Mouse (Mus musculus): ENCODE results near the gene Coro1b.

Coro1b gene

GRCm38 (mm10) chr19:4144550-4145498, 3.6 kb upstream of the Coro1b start:
- no peak for DNase-seq

- DNase-seq = no peak
These were observed 2.5 kb upstream of the Coro1b start for GRCm38 (mm10) chr19:4145936-4146335.

- DNase-seq = no peak
These were observed 1.9 kb upstream of the Coro1b start for GRCm38 (mm10) chr19:4146366-4147021.

GRCm38 (mm10) chr19:4147022-4147405, 1.4 kb upstream of the Coro1b start:
- peak; percentile 52 for DNase-seq

- DNase-seq = no peak
These were observed 483 bp upstream of the Coro1b start for GRCm38 (mm10) chr19:4147782-4148490.

- peak; percentile 52 for DNase-seq
These were observed 400 bp downstream of the Coro1b start for GRCm38 (mm10) chr19:4148819-4149218.

GRCm38 (mm10) chr19:4149283-4149682, 864 bp downstream of the Coro1b start:
- peak; percentile 52 for DNase-seq

GRCm38 (mm10) chr19:4149764-4150461, 1.5 kb downstream of the Coro1b start:
- no peak for DNase-seq

GRCm38 (mm10) chr19:4150567-4151487, 2.4 kb downstream of the Coro1b start:
- no peak for DNase-seq

- peak; percentile 52 for DNase-seq
These were observed 3.1 kb downstream of the Coro1b start for GRCm38 (mm10) chr19:4151488-4151860.

GRCm38 (mm10) chr19:4151898-4152297, 3.5 kb downstream of the Coro1b start:
- no peak for DNase-seq

GRCm38 (mm10) chr19:4152445-4153231, 4.2 kb downstream of the Coro1b start:
- DNase-seq = peak; percentile 52

- DNase-seq = peak; percentile 85
These were observed 4.8 kb downstream of the Coro1b start, which contains the start of gene Ptprcap for GRCm38 (mm10) chr19:4153232-4153654. Gene Ptprcap, plus strand, starts transcription at chr19:4153604.

GRCm38 (mm10) chr19:4154437-4155222, 6.2 kb downstream of the Coro1b start:
- no peak for DNase-seq

GRCm38 (mm10) chr19:4155223-4156072, 7.0 kb downstream of the Coro1b start:
- DNase-seq = no peak

- DNase-seq = no peak
These were observed 7.7 kb downstream of the Coro1b start for GRCm38 (mm10) chr19:4156073-4156579.

- no peak for DNase-seq
These were observed 8.4 kb downstream of the Coro1b start for GRCm38 (mm10) chr19:4156771-4157170.

- DNase-seq = peak; percentile 34
These were observed 10.6 kb downstream of the Coro1b start for GRCm38 (mm10) chr19:4159049-4159448.
